Comparison of ENCODE assay signal across 8 mouse cellular contexts in genomic region chr6:113306986-113307349, GRCm38 (mm10). TPM values are rescaled to one million over a fixed set of nuclear protein-coding genes. Genes with fewer than 3 reads are reported as not detected.
DNase-seq lines count a peak whose midpoint lies in the region; ATAC-seq and TF ChIP-seq lines count a peak whose summit lies in the region.

Brpf1 (plus strand) TSS chr6:113307137.

- peak; percentile 27 for ATAC-seq in CD4-positive, CD25-positive, alpha-beta regulatory T cell, adult 4 months
- ATAC-seq in embryonic facial prominence, embryonic 14.5 days (ENCODE audit: low read depth), result peak; percentile 64
- peak in 1 of 2 experiments; percentile 37; a peak in 2 of 4 replicates for ATAC-seq in hematopoietic stem cell, adult 5-6 weeks (replicated peaks in 1 of 2; ENCODE audit: insufficient read depth in 1 of 2, low FRiP score in 2 of 2, low TSS enrichment in 1 of 2, low read depth in 1 of 2, poor library complexity in 2 of 2, severe bottlenecking in 2 of 2)
- peak; percentile 68 for ATAC-seq in limb, embryonic 14.5 days (ENCODE audit: low FRiP score, low read depth)

- no peak for TF ChIP-seq CTCF in small intestine, adult 2 months (IDR thresholded peaks at IDR 0.05; ENCODE audit: extremely low read depth, insufficient read length, insufficient replicate concordance, low read depth, low read length)

- peaks cover 6% of the 10 kb centered on the region; the same call in 1 of the 2 replicates for H3K4me1 ChIP-seq in embryonic facial prominence, embryonic 14.5 days (ENCODE audit: control insufficient read depth, insufficient read depth, low read length)
- H3K4me1 ChIP-seq in limb, embryonic 14.5 days (ENCODE audit: control insufficient read depth, insufficient read depth, low read length), result peaks cover 14% of the 10 kb centered on the region
- H3K4me1 ChIP-seq in small intestine, adult 2 months (ENCODE audit: control insufficient read depth, insufficient read depth, insufficient read length, low read length), result no peaks in the 10 kb centered on the region; the same call in 1 of the 2 replicates

- H3K9ac ChIP-seq in embryonic facial prominence, embryonic 14.5 days (ENCODE audit: low read depth, low read length), result peak within 1 kb of the TSS; percentile 93
- H3K9ac ChIP-seq in limb, embryonic 14.5 days (ENCODE audit: low read depth, low read length, severe bottlenecking), result peak within 1 kb of the TSS; percentile 92

- H3K4me2 ChIP-seq in embryonic facial prominence, embryonic 14.5 days (ENCODE audit: low read depth, low read length), result peak within 1 kb of the TSS; percentile 88
- H3K4me2 ChIP-seq in limb, embryonic 14.5 days (replicated peaks; ENCODE audit: low read depth, low read length, severe bottlenecking), result peak within 1 kb of the TSS; percentile 95

- no peak for TF ChIP-seq POLR2A in limb, embryonic 14.5 days (IDR thresholded peaks at IDR 0.05; ENCODE audit: borderline replicate concordance, extremely low read depth, insufficient read depth, insufficient read length)
- no peak; the same call in 1 of the 2 replicates for TF ChIP-seq POLR2A in small intestine, adult 2 months (IDR thresholded peaks at IDR 0.05; ENCODE audit: low read depth, low read length)

- peak within 1 kb of the TSS; percentile 95 for H3K27ac ChIP-seq in embryonic facial prominence, embryonic 14.5 days (replicated peaks; ENCODE audit: low read depth, low read length)
- H3K27ac ChIP-seq in limb, embryonic 14.5 days (replicated peaks; ENCODE audit: low read depth, low read length), result peak within 1 kb of the TSS; percentile 99
- H3K27ac ChIP-seq in small intestine, adult 2 months (ENCODE audit: insufficient read depth, low read depth, low read length), result peak within 1 kb of the TSS; percentile 99

- under 1% methylated on average over 22 of the region's 32 CpGs for WGBS in embryonic facial prominence, embryonic 14.5 days
- under 1% methylated on average over 32 of the region's 32 CpGs for WGBS in limb, embryonic 14.5 days
- under 1% methylated on average over 32 of the region's 32 CpGs for WGBS in small intestine, adult 2 months

- peaks cover 19% of the 10 kb centered on the region for H3K36me3 ChIP-seq in embryonic facial prominence, embryonic 14.5 days (ENCODE audit: control insufficient read depth, insufficient read depth, low read length)
- peaks cover 17% of the 10 kb centered on the region for H3K36me3 ChIP-seq in limb, embryonic 14.5 days (ENCODE audit: control insufficient read depth, insufficient read depth, low read length)
- H3K36me3 ChIP-seq in small intestine, adult 2 months (ENCODE audit: control insufficient read depth, insufficient read depth, low read length), result peaks cover 13% of the 10 kb centered on the region

- peak within 1 kb of the TSS; percentile 86 for H3K4me3 ChIP-seq in embryonic facial prominence, embryonic 14.5 days (ENCODE audit: low read depth, low read length)
- peak within 1 kb of the TSS; percentile 95 for H3K4me3 ChIP-seq in limb, embryonic 14.5 days (replicated peaks; ENCODE audit: low read length)
- H3K4me3 ChIP-seq in small intestine, adult 2 months (ENCODE audit: low read depth, low read length), result peak within 1 kb of the TSS; percentile 97

- no peak for DNase-seq in frontal cortex, adult 2 months (ENCODE audit: extremely low spot score in 1 of 2, low spot score in 1 of 2)
- no peak for DNase-seq in frontal cortex, postnatal 25 days (ENCODE audit: low spot score in 2 of 2)
- DNase-seq in embryonic facial prominence, embryonic 14.5 days (ENCODE audit: low spot score), result no peak
- DNase-seq in limb, embryonic 14.5 days (ENCODE audit: low spot score), result no peak
- no peak for DNase-seq in right cerebral cortex, postnatal 25 days

- no peaks in the 10 kb centered on the region for H3K9me3 ChIP-seq in embryonic facial prominence, embryonic 14.5 days (ENCODE audit: control insufficient read depth, low read length)
- H3K9me3 ChIP-seq in limb, embryonic 14.5 days (ENCODE audit: control insufficient read depth, low read length), result no peaks in the 10 kb centered on the region

- no peaks in the 10 kb centered on the region for H3K27me3 ChIP-seq in embryonic facial prominence, embryonic 14.5 days (replicated peaks; ENCODE audit: control insufficient read depth, insufficient read depth, low read length)
- H3K27me3 ChIP-seq in limb, embryonic 14.5 days (ENCODE audit: control insufficient read depth, insufficient read depth, low read length), result no peaks in the 10 kb centered on the region
- H3K27me3 ChIP-seq in small intestine, adult 2 months (ENCODE audit: control insufficient read depth, insufficient read depth, low read length), result no peaks in the 10 kb centered on the region

RNA-seq across cellular contexts. Expression of gene Brpf1, which starts in this region (rescaled TPM):
- 24.8 and 27.3 TPM in 2 replicates for polyA plus RNA-seq in frontal cortex, adult 2 months (2012; rRNA removed)
- 10 to 100 TPM; 11.7 to 12.0 TPM for polyA plus RNA-seq in CD4-positive, CD25-positive, alpha-beta regulatory T cell, adult 4 months (2017; shearing (Covaris generic))
- polyA plus RNA-seq in embryonic facial prominence, embryonic 14.5 days (2014; fragmentation: Nextera tagmentation; extraction: Ambion mirVana), result 20.0 and 21.8 TPM in 2 replicates
- 24.6 and 35.6 TPM in 2 replicates for total RNA-seq in hematopoietic stem cell, adult 5-6 weeks (2017)
- polyA plus RNA-seq in limb, embryonic 14.5 days (2012; rRNA removed), result 35.7 and 36.5 TPM in 2 replicates
- 20.6 and 22.0 TPM in 2 replicates for polyA plus RNA-seq in limb, embryonic 14.5 days (2014; fragmentation: Nextera tagmentation; extraction: Ambion mirVana)
- 7.4 and 12.9 TPM in 2 replicates for polyA plus RNA-seq in small intestine, adult 2 months (2012; rRNA removed)
